ENCODE assay signal across 22 mouse cellular contexts in the genomic region with DNA sequence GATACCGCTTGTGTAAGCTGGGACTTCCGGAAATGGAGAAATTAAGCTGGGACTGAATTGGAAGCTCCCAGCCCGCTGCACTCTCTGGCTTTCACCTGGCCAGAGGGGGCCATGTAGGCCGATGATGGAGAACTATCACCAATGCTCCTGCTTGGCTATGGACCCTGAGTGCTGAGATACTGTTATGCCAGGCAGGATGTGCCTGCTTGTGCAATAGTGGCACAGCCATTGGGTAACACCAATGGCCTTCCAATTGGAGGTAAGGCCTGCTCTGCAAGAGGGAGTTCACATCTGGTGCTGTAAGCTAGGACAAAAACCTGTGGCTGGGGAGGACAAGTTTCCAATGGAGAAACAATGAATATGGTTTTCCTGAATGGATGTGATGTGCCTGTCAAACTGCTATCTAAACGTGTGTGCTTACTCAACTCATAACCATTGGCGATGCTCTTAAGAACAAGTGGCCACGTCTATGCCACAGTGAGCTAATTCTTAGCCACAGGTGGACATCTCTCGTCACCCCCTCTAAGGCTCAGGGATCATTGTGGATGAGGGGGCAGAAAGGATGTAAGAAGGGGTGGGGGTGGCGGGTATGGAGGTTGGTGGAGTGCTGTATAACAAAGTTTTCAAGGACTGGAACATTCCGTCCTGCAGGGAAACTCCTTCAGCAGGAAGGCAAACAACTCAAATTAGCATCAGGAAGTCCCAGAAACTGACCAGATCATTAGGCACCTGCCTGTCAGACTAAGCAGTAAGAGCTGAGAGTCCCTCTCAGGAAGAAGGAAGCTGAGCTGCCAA. TPM values are rescaled to one million over a fixed set of nuclear protein-coding genes. Genes with fewer than 3 reads are reported as not detected.
"Had no signal": no experiment of that assay in that cellular context is flagged by ENCODE, and none has a peak within 500 bp of the region (broad histone marks: within the 10 kb centered on the region; RNA-seq: fewer than 3 reads in every experiment).

No protein-coding gene starts in this region.

- H3K9me3 ChIP-seq: heart, embryonic 13.5 days; heart, embryonic 15.5 days; hindbrain, embryonic 13.5 days; hindbrain, embryonic 15.5 days; limb, embryonic 10.5 days; limb, embryonic 12.5 days had no signal

- DNase-seq: gastrocnemius, adult 2 months; gastrocnemius, postnatal 10 days; gastrocnemius, postnatal 25 days; heart, adult 18-20 months; heart, postnatal 14 days; heart, postnatal 36 days; kidney, adult 18-20 months; kidney, adult 8-10 months; kidney, postnatal 10 days; kidney, postnatal 25 days; kidney, postnatal 4 days; liver had no signal

- H3K27ac ChIP-seq: gastrocnemius, adult 2 months; heart, embryonic 13.5 days; heart, embryonic 15.5 days; hindbrain, embryonic 13.5 days; hindbrain, embryonic 15.5 days; hindbrain, postnatal 0 days; layer of hippocampus, adult 2 months; left cerebral cortex, adult 2 months; limb, embryonic 10.5 days; limb, embryonic 12.5 days had no signal

- H3K4me1 ChIP-seq: heart, embryonic 13.5 days; heart, embryonic 15.5 days; hindbrain, embryonic 13.5 days; hindbrain, embryonic 15.5 days; limb, embryonic 10.5 days; limb, embryonic 12.5 days had no signal

- H3K36me3 ChIP-seq: heart, embryonic 13.5 days; heart, embryonic 15.5 days; hindbrain, embryonic 13.5 days; limb, embryonic 10.5 days; limb, embryonic 12.5 days had no signal

- H3K4me3 ChIP-seq: gastrocnemius, adult 2 months; heart, embryonic 13.5 days; heart, embryonic 15.5 days; hindbrain, embryonic 13.5 days; hindbrain, embryonic 15.5 days; layer of hippocampus, adult 2 months; left cerebral cortex, adult 2 months; limb, embryonic 10.5 days; limb, embryonic 12.5 days had no signal

RNA-seq across cellular contexts. Expression of a gene that starts 18.6 kb away (rescaled TPM):
- total RNA-seq: hematopoietic stem cell, adult 5-6 weeks had no signal
